Mouse (Mus musculus) spleen, adult 12 weeks (tissue): ENCODE data around the gene Aars2.

Experiments
- DNase-seq: peaks from one replicate; pipeline ENCODE4 v3.0.0; 2022; ENCODE audit warnings: low spot score

Gene Aars2

DNA sequence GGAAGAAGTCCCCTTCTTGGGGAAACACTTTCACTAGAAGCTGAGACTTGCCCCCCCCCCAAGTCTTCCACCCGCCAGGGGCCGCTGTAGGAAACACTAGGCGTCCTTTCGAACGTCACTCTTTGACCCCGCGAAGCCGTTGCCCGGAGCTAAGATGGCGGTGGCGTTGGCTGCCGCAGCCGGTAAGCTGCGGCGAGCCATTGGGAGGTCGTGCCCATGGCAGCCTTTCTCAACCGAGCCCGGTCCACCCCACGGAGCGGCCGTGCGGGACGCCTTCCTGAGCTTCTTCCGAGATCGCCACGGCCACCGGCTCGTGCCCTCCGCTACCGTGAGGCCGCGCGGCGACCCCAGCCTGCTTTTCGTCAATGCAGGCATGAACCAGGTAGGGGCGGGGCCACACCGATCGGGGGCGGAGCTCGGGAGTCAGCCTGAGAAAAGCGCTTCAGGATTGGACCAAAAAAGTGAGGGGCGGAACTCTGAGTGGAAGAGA, at the start of gene Aars2:
Gene Aars2, plus strand, starts transcription at position 142 of the 490 bp plus-strand sequence.
- DNase-seq, result peak; percentile 88

DNA sequence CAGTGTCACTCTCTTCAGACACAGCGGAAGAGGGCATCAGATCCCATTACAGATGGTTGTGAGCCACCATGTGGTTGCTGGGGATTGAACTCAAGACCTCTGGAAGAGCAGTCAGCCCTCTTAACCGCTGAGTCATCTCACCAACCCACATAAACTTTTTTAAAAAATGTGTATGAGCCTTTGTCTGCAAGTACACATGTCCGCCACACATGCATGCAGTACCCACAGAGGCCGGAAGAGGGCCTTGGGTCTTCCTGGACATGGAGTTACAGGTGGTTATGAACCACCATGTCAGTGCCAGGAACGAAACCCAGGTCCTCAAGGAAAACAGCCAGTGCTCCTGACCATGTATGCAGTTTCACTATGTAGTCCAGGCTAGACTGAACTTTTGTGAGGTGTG, 49.2 kb upstream of the Aars2 start:
- no peak for DNase-seq

DNA sequence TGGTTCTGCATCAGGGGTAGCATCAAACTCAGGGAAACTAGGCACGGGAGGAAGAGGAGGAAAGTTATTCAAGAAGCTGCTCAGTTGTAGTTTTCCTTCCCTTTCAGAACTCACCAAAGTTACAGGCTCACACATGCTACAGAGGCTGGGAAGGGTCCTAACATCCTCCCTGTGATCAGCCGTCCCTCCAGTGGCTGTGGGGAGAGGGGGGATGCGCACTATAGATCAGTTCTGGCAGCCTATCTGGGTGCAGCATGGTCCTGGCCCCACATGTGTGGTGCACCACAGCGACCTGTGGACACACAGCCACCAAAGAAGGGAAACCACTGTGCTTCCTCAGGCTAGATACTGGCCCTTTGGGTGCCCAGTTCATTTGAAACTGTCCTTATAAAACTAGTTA, 48.1 kb upstream of the Aars2 start:
- no peak for DNase-seq

DNA sequence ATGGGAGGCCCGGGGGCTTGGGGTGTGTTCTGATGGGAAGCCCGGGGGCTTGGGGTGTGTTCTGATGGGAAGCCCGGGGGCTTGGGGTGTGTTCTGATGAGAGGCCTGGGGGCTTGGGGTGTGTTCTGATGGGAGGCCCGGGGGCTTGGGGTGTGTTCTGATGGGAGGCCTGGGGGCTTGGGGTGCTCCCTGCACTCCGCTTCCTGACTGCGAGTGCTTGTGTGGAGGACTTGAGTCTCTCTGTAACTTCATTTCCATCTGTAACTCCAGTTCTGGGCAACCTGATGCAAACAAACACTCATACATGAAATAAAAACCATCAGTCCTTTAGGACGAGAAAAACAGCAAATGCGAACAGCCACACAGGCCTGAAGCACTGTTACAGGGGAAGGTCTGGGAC, 47.6 kb upstream of the Aars2 start:
- no peak for DNase-seq

DNA sequence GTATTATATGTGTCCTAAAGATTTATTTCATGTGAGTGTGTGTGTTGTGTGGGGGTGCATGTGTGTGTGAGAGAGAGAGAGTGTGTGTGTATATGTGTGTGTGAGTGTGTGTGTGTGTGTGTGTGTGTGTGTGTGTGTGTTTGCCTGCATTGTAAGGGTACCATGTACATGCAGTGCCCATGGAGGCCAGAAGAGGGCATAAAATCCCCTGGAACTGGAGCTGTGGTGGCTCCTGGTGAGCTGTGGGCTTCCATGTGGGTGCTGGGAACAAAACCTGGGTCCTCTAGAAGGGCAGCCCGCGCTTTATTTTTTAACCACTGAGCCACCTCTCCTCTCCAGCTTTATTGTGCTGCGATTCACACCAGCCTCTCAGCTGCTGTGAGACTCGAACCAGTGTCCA, 44.1 kb upstream of the Aars2 start:
- DNase-seq, result no peak

DNA sequence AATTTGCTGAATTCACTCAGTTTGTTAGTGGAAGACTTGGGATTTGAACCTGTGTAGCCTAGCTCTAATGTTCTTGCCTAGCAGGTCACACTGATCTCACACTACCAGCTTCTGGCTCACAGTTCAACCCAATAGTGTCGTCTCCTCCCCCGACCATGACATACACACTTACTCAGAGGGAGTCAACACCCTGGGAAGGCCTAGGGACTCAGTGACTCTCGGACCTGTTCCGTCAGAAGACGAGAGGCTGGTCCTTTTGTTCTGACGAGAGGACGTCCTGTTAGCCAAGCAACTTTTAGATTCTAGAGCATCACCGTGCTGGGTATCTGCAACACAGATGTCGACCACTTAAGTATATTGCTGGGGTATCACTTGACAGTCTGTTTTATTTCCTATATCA, 42.4 kb upstream of the Aars2 start:
- no peak for DNase-seq

DNA sequence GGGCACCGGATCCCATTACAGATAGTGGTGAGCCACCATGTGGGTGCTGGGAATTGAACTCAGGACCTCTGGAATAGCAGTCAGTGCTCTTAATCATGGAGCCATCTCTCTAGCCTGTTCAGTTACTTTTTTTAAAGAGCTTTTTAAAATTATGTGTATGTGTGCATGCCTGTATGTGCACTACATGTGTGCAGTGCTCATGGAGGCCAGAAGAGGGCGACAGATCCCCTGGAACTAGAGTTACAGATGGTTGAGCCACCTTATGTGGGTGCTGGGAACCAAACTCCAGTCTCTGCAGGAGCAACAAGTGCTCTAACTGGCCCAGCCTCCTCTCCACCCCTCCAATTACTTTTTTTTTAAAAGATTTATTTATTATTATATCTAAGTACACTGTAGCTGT, 39.9 kb upstream of the Aars2 start:
- DNase-seq, result no peak

DNA sequence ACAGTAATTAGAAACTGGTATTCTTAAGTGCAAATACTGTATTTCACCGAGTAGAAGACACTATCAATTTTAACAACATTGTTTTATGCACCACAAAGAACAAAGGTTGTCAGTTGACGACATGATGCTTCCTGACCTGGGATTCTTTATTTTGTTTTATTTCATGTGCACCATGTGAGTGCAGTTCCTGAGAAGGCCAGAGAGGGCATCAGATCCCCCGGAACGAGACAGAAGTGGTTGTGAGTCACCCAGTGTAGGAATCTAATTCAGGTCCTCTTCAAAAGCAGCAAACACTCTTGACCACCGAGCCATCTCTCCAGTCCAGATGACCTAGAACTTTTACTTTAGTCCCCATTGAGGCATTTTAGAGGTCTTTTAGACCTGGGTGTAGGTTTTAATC, 38.3 kb upstream of the Aars2 start:
- DNase-seq, result no peak

DNA sequence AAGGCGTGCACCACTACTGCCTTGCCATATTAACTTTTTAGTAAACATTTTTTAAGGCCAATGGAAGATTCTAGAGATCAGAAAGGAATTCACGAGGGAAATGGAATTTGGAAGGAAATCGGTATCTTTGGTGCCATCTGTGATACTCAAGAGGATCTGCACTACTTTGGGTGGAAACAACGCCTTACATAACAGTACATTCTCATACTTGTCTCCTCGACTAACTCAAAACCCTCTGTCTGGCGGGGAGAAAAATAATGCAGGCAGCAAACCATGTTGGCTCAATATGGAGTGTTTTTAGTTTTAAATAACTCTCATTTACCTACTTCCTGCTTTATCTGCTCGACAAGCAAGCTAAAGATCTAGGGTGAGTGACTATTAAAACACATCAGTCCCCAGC, 35.9 kb upstream of the Aars2 start:
- no peak for DNase-seq

DNA sequence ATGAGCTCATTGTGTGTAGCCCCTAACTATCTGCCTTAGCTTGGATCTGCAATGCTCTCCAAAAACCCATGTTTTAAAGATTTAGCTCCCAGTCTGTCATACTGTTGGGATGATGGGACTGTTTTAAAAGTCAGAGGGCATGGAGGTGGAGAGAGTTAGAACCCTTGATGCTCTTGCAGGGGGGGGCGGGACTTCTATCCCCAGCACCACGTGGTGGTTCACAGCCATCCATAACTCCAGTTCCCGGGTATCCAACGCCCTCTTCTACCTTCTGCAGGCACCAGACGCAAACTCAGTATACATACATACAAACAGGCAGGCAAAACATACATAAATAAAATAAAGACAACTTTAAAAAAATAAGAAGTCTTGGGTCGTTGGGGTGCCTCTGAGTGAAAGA, 33.0 kb upstream of the Aars2 start:
- no peak for DNase-seq

DNA sequence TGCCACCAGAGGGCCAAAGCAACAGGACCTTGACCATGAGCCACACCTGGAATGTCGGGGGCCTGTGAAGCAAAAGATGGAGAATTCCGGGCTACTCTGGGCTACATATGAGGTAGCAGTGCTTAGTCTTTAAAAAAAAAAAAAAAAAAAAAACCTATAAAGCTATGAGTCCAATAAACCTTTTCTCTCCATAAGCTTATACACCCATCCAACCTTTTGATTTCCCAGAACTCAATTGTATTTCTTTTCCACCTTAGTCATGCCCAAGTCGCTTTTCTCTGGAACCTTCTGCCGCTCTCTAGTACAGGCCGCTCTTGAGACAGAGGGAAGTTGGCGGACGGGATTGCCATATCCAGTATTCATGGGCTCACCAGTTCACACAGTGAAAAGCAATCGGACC, 32.5 kb upstream of the Aars2 start:
- DNase-seq, result no peak

DNA sequence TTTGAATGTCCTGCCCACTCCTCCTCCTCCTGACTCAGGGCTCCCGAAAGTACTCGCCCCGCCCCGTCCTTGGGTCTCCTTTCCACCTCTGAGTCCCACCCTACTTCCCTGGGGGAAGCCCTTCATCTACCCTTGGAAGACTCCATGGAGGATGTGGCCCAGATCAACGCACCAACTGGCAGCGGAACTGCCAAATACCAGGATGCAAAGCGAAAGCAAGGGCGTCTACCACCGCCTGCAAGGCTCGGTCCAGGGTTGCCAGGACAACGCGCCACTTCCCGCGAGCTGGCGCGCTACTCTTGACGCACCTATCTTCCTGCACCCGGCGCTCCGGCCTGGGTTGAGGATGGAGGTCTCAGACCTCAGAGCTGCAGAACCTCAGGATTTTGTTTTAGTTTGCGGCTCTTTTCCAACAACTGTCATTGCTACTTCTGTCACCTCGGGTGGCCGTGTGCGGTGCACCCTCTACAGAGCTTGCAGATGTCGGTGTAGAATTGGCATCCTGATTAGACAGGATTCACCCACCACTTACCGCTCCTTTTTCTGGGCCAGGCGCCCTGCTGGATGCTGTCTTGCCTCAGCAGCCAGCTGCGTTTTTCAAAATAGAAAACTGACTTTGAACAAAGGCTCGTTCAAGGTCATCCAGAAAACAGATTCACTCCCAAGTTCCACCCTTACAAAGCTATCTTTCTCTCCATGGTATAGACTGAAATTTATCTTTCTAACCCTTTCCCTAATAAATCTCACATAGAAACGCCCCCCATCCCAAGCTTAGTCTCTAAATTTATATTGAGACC, 31.8 kb upstream of the Aars2 start, which contains the start of gene Spats1:
Gene Spats1, minus strand, starts transcription at position 747 of the 797 bp plus-strand sequence.
- no peak for DNase-seq

DNA sequence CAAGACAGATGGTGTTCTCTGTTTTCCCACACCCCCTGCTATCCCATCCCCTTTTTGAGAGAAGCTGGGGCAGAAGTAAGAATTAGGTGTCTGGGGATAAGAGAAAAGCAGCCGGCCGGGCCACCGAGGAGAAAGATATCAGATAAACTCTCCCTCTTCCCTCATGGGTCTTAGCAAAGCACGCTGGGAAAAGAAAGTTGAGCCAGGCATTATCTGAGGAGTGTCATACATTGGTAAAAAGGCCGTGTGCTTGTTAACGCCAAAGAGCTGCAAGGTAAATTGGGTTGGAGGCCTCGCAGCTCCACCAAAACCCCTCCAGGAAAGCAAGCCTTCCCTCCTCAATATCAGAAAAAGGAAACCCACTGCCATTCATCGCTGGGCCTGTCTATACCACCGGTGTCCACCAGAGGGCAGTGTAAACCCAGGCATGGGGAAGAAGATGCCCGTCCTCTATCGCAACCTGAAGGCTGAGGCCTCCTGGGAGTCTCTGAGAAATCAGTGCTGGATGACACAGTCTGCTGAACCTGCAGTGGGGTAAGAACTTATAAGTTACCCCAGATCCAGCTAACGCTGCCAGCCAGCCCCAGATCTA, 28.3 kb upstream of the Aars2 start:
- DNase-seq, result peak; percentile 70

DNA sequence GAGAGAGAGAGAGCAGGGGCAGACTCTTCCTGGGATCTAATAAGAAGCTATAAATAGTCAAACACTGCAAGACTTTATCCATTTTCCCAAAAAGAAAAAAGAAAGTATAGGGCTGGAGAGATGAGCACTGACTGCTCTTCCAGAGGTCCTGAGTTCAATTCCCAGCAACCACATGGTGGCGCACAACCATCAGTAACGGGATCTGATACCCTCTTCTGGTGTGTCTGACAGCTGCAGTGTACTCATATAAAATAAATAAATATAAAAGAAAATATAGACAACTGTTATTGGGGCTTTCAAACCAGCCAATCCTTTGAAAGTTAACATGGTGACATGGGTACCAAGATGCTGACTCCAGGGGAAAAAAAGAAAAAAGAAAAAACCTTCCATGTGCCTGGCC, 26.2 kb upstream of the Aars2 start:
- DNase-seq, result no peak

DNA sequence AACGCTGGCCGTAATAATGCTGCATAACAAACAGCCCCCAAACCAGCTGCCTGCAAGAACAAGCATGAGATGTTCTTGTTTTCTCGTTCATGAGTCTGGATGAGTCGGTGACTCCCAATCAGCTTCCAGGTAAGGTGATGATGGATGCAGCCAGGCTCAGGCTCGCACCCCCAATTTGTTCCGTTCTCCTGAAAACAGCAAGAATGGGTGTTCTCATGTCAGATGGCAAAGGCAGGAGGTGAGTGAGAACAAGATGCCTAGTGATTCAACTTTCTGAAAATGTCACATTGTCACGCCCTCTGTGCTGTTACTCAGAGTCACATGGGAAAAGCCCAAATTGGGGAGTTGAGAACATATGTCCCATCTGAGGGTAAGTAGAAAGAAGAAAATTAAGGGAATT, 21.1 kb upstream of the Aars2 start:
- DNase-seq, result no peak

DNA sequence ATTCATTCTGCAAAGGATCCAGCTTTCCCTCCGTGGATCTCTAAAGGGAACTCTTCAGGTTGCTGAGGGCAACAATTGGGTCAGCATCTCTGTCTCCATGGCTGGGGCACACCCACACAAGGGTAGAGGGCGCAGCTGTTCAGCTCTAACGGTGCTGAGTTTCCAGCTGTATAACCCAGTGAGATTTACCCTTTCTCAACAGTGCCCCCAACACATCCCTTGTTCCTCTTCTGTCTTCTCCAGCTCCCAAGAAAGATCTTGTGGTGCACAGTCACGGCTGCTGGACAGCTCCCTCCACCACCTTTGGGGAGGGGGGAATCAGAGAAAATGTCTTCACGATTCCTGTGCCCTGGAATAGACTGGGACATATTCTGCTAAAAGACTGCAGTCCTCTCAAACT, 19.4 kb upstream of the Aars2 start:
- DNase-seq, result no peak

DNA sequence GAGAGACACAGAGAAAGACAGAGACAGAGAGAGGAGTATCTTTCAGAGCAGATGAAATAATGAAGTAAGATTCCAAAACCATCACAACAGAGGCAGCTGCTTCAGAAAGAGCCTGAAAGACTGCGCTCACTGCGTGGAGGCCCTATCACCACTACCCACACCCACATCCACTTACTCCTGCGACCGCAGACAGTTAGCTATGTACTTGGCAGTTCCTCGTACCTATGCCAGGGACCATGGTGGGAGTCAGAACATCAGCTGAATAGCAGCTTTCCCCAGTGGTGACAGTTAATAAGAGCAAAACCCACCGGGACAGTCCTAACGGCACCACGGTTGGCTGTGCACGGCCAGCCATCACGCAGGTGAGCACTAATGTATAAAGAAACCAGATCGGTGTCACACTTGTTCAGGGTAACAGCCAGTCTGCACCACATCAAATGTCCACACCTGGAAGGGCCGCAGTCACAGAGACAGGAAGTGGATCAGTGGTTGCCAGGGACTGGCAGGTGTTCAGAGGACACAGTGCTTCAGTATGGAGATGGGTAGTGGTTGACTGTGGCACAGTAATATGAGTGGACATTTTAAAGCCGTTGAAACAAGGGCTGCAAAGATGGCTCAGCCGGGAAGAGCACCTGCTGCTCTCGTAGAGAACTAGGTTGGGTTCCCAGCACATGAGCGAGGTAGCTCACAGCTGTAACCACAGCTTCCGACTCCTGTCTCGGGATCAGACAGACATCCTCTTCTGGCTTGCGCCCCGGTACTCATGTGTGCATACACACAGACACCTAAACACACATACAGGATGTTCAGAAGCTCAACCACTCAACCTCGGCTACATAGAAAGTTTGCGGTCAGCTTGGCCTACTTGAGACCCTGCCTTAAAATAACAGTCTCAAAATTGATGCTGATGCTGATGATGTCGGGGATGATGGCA, 18.1 kb upstream of the Aars2 start:
- no peak for DNase-seq

DNA sequence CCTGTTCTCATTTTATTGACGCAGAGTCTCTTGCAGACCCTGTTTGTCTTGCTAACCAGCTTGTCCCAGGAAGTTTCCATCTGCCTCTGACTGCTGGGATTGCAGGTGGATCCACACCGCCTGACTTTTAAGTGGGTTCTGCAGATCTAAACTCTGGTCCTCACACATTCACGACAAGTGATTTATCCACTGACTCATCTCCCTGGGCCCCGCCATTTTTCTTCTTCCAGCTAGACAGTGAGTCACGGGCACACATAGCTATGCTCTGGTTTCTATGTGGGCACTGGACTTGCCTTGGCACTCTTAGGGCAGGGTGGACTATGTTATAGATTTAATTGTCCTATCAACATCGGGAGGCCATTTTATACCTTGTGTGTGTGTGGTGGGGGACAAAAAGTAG, 16.9 kb upstream of the Aars2 start:
- no peak for DNase-seq

DNA sequence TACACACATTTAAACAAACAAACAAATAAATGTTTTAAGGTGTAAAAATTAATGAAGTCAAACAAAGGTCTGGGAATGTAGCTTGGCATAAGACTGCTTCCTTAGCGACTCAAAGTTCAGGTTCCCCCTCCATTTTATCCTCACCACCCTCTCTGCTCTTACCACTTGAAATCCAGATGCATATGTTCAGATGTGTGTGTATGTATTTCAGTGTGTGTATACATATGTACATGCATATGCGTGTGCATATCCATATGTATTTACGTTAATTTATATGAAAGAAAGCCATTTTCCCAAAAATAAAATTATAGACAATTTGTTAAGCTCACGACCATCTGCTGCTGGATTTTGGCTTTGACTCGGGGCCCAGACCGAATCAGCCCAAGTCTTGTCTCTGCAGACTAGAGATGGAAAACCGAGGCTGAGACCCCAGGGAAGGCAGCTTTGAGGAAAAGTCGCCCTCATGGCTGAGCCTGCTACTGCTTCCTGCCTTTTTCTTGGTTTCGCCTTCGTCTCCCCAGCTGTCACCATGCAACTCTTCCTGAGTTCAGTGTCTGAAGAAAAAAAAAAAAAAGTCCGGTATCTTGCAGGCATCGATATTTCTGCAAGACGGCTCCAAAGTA, 16.0 kb upstream of the Aars2 start:
- no peak for DNase-seq

DNA sequence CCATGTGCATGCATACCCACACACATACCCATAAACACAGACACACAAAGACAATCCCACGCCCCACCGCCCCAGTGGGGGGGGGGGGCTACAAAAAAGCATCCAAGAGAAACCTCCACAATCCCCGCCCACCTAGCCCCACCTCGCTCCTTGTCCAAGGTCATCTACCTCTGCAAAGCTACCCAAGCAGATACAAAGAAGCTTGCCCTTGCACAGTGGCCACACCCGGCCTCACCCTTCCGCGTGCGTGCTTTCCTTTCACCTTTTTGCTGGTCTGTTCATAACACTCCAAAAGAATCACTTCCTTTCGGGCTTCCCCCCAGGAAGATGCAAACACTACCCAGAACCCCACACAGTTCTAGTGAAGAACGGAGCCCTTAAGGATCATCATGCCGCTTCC, 11.2 kb upstream of the Aars2 start:
- no peak for DNase-seq

DNA sequence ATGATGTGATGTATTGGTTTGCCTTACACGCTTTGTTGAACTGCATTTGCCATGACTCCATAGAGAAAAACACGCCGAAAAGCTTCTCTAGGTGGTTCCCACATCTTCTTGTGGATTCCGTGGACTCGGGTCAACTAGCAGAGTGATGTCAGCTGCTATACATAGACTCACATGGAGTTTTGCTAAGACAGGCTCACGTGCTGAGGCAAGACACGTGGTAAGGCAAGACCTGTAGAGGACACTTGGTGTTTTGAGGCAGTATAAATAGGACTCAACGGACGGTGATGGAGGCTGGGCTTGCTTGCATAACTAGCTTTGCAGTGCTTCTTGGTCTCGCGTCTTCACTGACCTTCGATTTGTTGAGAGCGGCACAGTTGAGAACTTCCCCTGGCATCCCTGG, 8.2 kb upstream of the Aars2 start:
- DNase-seq, result no peak

DNA sequence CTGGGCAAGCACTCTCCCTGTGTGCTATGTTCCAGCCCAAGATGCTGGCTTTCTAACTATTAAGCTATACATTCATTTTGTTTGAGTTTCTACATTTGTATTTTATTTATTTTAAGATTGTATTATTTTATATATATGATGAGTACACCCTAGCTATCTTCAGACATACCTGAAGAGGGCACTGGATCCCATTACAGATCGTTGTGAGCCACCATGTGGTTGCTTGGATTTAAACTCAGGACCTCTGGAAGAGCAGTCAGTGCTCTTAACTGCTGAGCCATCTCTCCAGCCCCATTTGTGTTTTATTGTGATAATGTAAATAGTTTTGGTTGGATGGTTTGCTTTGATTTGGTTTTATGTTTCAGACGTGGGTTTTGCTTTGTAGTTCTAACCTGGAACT, 7.1 kb upstream of the Aars2 start:
- DNase-seq, result no peak
